Mouse (Mus musculus) pancreas, adult 10 weeks (tissue): ENCODE results near the gene Slc41a2. TPM values are rescaled to one million over a fixed set of nuclear protein-coding genes. Genes with fewer than 3 reads are reported as not detected.

Source experiments
- polyA plus RNA-seq: library from polyadenylated mRNA; stranded (reverse); fragments of 350-450 nt; fragmentation: Illumina TruSeq; extraction: RNeasy Lipid Tissue Mini Kit (QIAGEN cat#74804); gene quantifications from one replicate; pipeline ENCODE4 v1.2.3, GENCODE M21; 2015; ENCODE audit warnings: low read depth, low replicate concordance; ENCODE audit not compliant: insufficient read depth

The Slc41a2 gene
- 1.2 TPM for polyA plus RNA-seq

GRCm38 (mm10) chr10:83337159-83337951 is at the start of gene Slc41a2:
Gene Slc41a2 (minus strand): TSS chr10:83337882.

DNA sequence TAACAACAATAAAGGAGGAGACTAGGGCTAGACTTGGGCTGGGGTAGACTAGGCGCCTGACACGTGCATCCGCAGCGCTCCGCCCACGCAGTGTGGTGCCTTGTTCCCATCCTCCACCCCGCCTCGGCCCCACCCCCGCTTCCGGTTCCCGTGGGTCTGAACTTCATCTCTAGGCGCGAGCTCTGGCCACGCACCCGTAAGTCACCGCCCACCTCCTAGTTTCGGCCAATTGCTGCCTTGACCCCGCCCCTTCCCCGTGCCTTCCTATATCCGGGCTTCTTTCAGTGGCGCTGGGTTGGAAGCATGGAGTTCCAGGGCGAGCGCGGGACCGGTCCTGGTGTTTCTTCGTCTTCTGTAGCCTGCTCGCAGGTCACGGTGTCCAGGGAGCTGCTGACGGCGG is 22.3 kb upstream of the Slc41a2 start, which contains the start of gene D10Wsu102e:
D10Wsu102e (plus strand) TSS at position 266 of the 400 bp plus-strand sequence.

Other genes with a start within 250 kb of the Slc41a2 start
- 0.13 TPM for gene D10Wsu102e, start 22.3 kb upstream of the Slc41a2 start, polyA plus RNA-seq
- gene Aldh1l2, start 196.3 kb upstream of the Slc41a2 start, polyA plus RNA-seq: 15.1 TPM
- 5.4 TPM for gene Washc4, start 205.9 kb upstream of the Slc41a2 start, polyA plus RNA-seq